Mouse (Mus musculus) heart, embryonic 16.5 days (tissue): ENCODE results near the gene Cops8. TPM values are rescaled to one million over a fixed set of nuclear protein-coding genes. Genes with fewer than 3 reads are reported as not detected.

ENCODE experiments used
- ATAC-seq: fragments of 200-750 bp; cut with Nextera tagmentation; replicated peaks from 2 replicates; pipeline ENCODE4 v1.8.0; 2017; ENCODE audit warnings: moderate number of reproducible peaks; ENCODE audit not compliant: insufficient read depth, low FRiP score; ENCODE audit errors: extremely low read depth
- H3K27ac ChIP-seq: fragments of 300-500 bp; sonication (generic); 2 replicates; pipeline ENCODE4 v1.5.1; 2014; ENCODE audit warnings: mild to moderate bottlenecking, low read length, control low read depth, moderate library complexity
- H3K27me3 ChIP-seq: fragments of 300-500 bp; sonication (generic); 2 replicates; pipeline ENCODE4 v1.6.1; 2014; ENCODE audit warnings: low read length, mixed read lengths; ENCODE audit not compliant: control insufficient read depth, insufficient read depth
- H3K36me3 ChIP-seq: fragments of 300-500 bp; sonication (generic); 2 replicates; pipeline ENCODE4 v1.6.1; 2014; ENCODE audit not compliant: control insufficient read depth, insufficient read depth
- H3K4me1 ChIP-seq: fragments of 300-500 bp; sonication (generic); 2 replicates; pipeline ENCODE4 v1.6.1; 2014; ENCODE audit warnings: low read length, mixed read lengths; ENCODE audit not compliant: control insufficient read depth, insufficient read depth
- H3K4me2 ChIP-seq: fragments of 300-500 bp; sonication (generic); 2 replicates; pipeline ENCODE4 v1.6.1; 2014; ENCODE audit warnings: low read depth, mild to moderate bottlenecking, control low read depth, low read length
- H3K4me3 ChIP-seq: fragments of 300-500 bp; sonication (generic); 2 replicates; pipeline ENCODE4 v1.5.1; 2014; ENCODE audit warnings: mild to moderate bottlenecking, control low read depth, low read length
- H3K9ac ChIP-seq: fragments of 300-500 bp; sonication (generic); 2 replicates; pipeline ENCODE4 v1.6.1; 2014; ENCODE audit warnings: low read length, control low read depth
- H3K9me3 ChIP-seq: fragments of 300-500 bp; sonication (generic); replicated peaks from 2 replicates; pipeline ENCODE4 v1.6.1; 2016; ENCODE audit warnings: low read length; ENCODE audit not compliant: control insufficient read depth
- WGBS: fragments of 180-500 bp; shearing (Covaris S2); extraction: QIAGEN DNeasy Blood & Tissue Kit; methylation state at CpG from one replicate; pipeline ENCODE4 v1.1.7; 2014; 5-methylcytosine and 5-hydroxymethylcytosine counted together
- polyA plus RNA-seq: library from polyadenylated mRNA; unstranded; fragments of >200 nt; fragmentation: Nextera tagmentation; extraction: Ambion mirVana; gene quantifications from 2 replicates; pipeline ENCODE4 v1.2.1, GENCODE M21; 2015

Cops8 gene
- polyA plus RNA-seq, 1 experiment from 2014 or later = 121 TPM

- Histone ChIP-seq H3K27me3 (no peaks in the 10 kb centered on the region), H3K36me3 (no peaks in the 10 kb centered on the region), H3K27ac (no peak overlapping the region), H3K9ac (no peak overlapping the region), H3K4me3 (no peak overlapping the region), H3K4me1 (no peaks in the 10 kb centered on the region), H3K4me2 (no peak overlapping the region), H3K9me3 (no peaks in the 10 kb centered on the region)
- ATAC-seq = no peak
- WGBS = 73% methylated on average over 7 of the region's 7 CpGs
Measured at GRCm38 (mm10) chr1:90582635-90583034, 20.1 kb upstream of the Cops8 start.

GRCm38 (mm10) chr1:90588021-90588734, 14.6 kb upstream of the Cops8 start:
- H3K4me1 ChIP-seq = no peaks in the 10 kb centered on the region
- no peak overlapping the region for H3K9ac ChIP-seq
- H3K4me3 ChIP-seq = no peak overlapping the region
- H3K27me3 ChIP-seq = no peaks in the 10 kb centered on the region
- ATAC-seq = no peak
- H3K36me3 ChIP-seq = no peaks in the 10 kb centered on the region
- 55% methylated on average over 9 of the region's 9 CpGs for WGBS
- H3K27ac ChIP-seq = no peak overlapping the region
- H3K9me3 ChIP-seq = no peaks in the 10 kb centered on the region
- H3K4me2 ChIP-seq = no peak overlapping the region

- no peaks in the 10 kb centered on the region for H3K9me3 ChIP-seq
- H3K4me1 ChIP-seq = no peaks in the 10 kb centered on the region
- ATAC-seq = no peak
- H3K36me3 ChIP-seq = no peaks in the 10 kb centered on the region
- no peak overlapping the region for H3K27ac ChIP-seq
- no peak overlapping the region for H3K4me2 ChIP-seq
- H3K9ac ChIP-seq = no peak overlapping the region
- H3K27me3 ChIP-seq = peaks cover 6% of the 10 kb centered on the region; the same call in 1 of the 2 replicates
- H3K4me3 ChIP-seq = no peak overlapping the region
- WGBS = 41% methylated on average over 2 of the region's 2 CpGs
Measured at GRCm38 (mm10) chr1:90590797-90591196, 12.0 kb upstream of the Cops8 start.

- WGBS = 19% methylated on average over 6 of the region's 6 CpGs
- H3K9me3 ChIP-seq = no peaks in the 10 kb centered on the region
- H3K4me2 ChIP-seq = no peak overlapping the region
- no peak overlapping the region for H3K9ac ChIP-seq
- no peaks in the 10 kb centered on the region for H3K4me1 ChIP-seq
- H3K4me3 ChIP-seq = no peak overlapping the region
- peaks cover 6% of the 10 kb centered on the region; the same call in 1 of the 2 replicates for H3K27me3 ChIP-seq
- ATAC-seq = no peak
- no peak overlapping the region for H3K27ac ChIP-seq
- no peaks in the 10 kb centered on the region for H3K36me3 ChIP-seq
Measured at GRCm38 (mm10) chr1:90592784-90593183, 10.0 kb upstream of the Cops8 start.

- H3K27ac ChIP-seq = no peak overlapping the region
- no peaks in the 10 kb centered on the region for H3K9me3 ChIP-seq
- no peak overlapping the region for H3K4me2 ChIP-seq
- no peak for ATAC-seq
- 28% methylated on average over 3 of the region's 3 CpGs for WGBS
- H3K4me1 ChIP-seq = peaks cover 4% of the 10 kb centered on the region
- H3K9ac ChIP-seq = no peak overlapping the region
- H3K27me3 ChIP-seq = peaks cover 3% of the 10 kb centered on the region; the same call in 1 of the 2 replicates
- no peak overlapping the region for H3K4me3 ChIP-seq
- H3K36me3 ChIP-seq = no peaks in the 10 kb centered on the region
Measured at GRCm38 (mm10) chr1:90599226-90599625, 3.6 kb upstream of the Cops8 start.

DNA sequence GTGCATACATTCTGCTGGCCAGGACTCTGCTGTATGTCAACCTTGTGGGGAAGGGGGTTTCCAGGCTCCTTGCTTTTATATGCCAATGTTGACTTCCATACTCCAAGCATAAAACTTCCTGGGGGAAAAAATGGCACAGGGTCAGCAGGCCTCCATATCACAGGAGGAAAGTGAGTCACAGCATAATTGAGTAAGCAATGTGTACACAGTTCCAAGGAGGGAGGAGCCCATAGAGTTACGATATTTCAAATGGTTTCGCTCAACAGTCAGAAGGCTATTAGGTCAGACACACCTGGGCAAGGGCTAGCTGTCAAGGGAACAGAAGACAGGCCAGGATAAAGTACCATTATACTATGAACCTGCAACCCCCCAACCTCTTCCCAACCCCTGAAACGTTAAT, 1.7 kb upstream of the Cops8 start:
- peaks cover 8% of the 10 kb centered on the region for H3K4me1 ChIP-seq
- WGBS = 72% methylated on average over 3 of the region's 3 CpGs
- ATAC-seq = no peak

DNA sequence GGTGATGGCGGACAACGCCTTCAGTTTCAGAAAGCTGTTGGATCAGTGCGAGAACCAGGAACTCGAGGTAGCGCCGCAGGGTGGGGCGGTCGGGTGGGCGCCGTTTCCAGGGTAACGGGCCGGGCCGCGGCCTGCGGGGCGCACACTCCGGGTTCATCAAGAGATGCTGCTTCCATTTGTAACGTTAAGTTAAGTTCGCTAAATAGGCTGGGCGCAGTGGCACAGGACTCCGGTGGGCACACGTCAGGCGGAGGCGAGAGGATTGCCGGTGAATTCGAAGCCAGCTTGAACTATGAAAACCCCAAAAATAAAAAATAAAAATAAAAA, 743 bp downstream of the Cops8 start:
- Histone ChIP-seq H3K4me3 (peak overlapping the region; percentile 97), H3K27me3 (no peaks in the 10 kb centered on the region), H3K27ac (peak overlapping the region; percentile 73), H3K36me3 (peaks cover 22% of the 10 kb centered on the region), H3K4me2 (peak overlapping the region; percentile 85), H3K9me3 (no peaks in the 10 kb centered on the region), H3K4me1 (peaks cover 8% of the 10 kb centered on the region), H3K9ac (peak overlapping the region; percentile 92)
- ATAC-seq = no peak; the same call in 1 of the 2 replicates
- WGBS = under 1% methylated on average over 26 of the region's 26 CpGs

More for the DNA sequence above, 1.7 kb upstream of the Cops8 start:
- Histone ChIP-seq H3K4me2 (no peak overlapping the region), H3K9ac (no peak overlapping the region), H3K36me3 (0 out of 2 replicates have a peak, but pooled peaks cover 4% of the 10 kb centered on the region), H3K9me3 (no peaks in the 10 kb centered on the region), H3K27me3 (no peaks in the 10 kb centered on the region), H3K27ac (no peak overlapping the region), H3K4me3 (no peak overlapping the region)

GRCm38 (mm10) chr1:90609363-90609762, 6.6 kb downstream of the Cops8 start:
- H3K27ac ChIP-seq = no peak overlapping the region
- H3K36me3 ChIP-seq = peaks cover 64% of the 10 kb centered on the region
- no peak overlapping the region for H3K9ac ChIP-seq
- 84% methylated on average over 5 of the region's 5 CpGs for WGBS
- no peak overlapping the region for H3K4me3 ChIP-seq
- H3K9me3 ChIP-seq = no peaks in the 10 kb centered on the region
- H3K4me2 ChIP-seq = no peak overlapping the region
- ATAC-seq = no peak
- H3K4me1 ChIP-seq = 0 out of 2 replicates have a peak, but pooled peaks cover 2% of the 10 kb centered on the region
- no peaks in the 10 kb centered on the region for H3K27me3 ChIP-seq

- no peak for ATAC-seq
- no peaks in the 10 kb centered on the region for H3K27me3 ChIP-seq
- WGBS = 74% methylated on average over 7 of the region's 7 CpGs
- no peak overlapping the region for H3K27ac ChIP-seq
- H3K4me3 ChIP-seq = no peak overlapping the region
- H3K36me3 ChIP-seq = peaks cover 24% of the 10 kb centered on the region
- no peak overlapping the region for H3K4me2 ChIP-seq
- H3K9ac ChIP-seq = no peak overlapping the region
- no peaks in the 10 kb centered on the region for H3K9me3 ChIP-seq
- no peaks in the 10 kb centered on the region for H3K4me1 ChIP-seq
Measured at GRCm38 (mm10) chr1:90617258-90617657, 14.5 kb downstream of the Cops8 start.
